Mouse (Mus musculus): ENCODE data around the gene Etl4.

Gene Etl4

DNA sequence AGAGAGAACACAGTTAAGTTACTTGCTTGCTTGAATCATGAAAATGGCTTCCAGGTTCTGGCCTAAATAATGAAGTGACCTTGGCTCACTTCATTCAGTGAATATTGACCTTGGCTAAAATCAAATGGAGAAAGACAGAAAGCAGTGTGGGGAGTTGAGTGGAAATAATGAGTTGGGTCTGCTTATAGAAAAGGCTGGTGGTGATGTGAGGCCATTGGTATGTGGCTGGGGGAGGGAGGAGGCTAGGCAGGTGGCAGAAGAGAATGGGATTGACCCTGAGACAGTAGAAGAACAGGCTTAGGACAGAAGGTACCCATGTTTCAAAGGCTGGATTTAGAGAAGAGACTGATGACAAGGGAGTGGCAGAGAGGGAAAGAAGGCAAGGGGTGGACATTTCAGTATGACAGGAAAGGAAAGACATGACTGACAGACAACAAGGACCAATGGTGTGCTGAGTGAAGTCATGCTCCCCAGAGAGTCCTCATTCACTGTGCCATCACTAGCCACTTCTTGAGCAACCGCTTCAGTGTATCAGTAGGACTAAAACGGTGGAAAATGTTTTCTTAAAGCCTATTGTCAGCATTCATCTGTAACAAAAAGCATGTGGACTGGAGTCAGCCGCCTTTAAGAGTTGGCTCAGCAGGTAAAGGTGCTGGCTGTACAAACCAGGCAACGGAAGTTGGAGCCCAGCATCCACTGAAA is 854.1 kb downstream of the Etl4 start:
- DNase-seq (ENCODE audit: low spot score) = no peak

- DNase-seq (ENCODE audit: low spot score) = no peak
These were observed 855.0 kb downstream of the Etl4 start for GRCm38 (mm10) chr2:20764566-20765090.

DNA sequence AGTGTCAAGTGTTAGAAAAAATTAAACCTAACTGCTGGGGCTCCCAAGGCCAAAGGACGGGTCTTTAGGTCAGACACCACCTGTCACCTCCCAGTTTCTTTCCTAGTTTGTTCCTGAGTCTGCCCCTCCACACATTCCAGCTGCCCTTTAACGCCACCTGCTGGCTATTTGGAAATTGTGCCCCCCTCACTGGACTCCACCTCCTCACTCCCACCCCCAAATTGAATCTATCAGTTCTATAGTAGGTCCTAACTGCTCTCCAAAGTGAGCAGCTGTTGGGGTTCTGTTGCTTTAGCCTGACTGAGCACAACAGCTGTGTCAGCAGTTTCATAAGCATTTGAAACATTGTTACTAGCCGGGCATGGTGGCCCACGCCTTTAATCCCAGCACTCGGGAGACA is 859.1 kb downstream of the Etl4 start:
- no peak for DNase-seq (ENCODE audit: low spot score)

DNA sequence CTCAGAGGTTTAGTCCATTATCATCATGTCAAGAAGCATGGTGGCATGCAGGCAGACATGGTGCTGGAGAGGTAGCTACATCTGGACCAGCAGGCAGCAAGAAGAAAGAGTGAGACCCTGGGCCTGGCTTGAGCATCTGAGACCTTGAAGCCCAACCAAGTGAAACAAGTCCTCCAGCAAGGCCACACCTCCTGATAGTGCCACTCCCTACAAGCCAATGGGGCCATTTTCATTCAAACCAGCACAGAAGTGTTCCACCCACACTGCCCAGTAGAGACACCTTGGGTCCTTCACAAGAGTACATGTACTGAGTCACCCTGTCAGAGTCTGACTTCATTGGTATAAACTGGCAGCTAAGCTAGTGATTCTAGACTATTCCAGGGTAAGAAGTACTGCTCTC is 860.6 kb downstream of the Etl4 start:
- no peak for DNase-seq (ENCODE audit: low spot score)

- DNase-seq (ENCODE audit: low spot score) = no peak
These were observed 864.9 kb downstream of the Etl4 start for GRCm38 (mm10) chr2:20774462-20774861.

DNA sequence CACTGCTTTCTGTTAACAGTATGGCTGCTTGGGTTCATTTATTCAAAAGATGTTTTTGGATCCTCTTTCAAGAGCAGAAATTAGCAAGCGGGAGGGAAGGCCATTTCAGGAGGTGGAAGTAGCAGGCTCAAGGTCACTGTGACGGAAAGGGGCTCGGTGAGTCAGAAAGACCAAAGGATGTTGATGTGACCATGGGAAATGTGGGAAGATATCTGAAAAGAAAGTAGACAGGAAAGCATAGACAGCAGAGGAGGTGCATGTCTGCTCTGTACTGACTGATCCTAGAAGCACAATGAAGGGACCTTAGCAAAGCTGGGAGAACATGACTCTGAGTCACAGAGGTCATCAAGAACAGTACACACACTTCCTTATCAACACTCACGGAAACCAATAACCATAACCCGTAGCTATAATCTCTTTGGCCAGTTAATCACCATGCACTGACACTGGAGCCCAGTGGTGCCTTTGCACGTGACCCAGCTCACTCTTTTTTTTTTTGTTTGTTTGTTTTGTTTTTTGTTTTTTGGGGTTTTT is 866.7 kb downstream of the Etl4 start:
- DNase-seq (ENCODE audit: low spot score) = peak; percentile 9

DNA sequence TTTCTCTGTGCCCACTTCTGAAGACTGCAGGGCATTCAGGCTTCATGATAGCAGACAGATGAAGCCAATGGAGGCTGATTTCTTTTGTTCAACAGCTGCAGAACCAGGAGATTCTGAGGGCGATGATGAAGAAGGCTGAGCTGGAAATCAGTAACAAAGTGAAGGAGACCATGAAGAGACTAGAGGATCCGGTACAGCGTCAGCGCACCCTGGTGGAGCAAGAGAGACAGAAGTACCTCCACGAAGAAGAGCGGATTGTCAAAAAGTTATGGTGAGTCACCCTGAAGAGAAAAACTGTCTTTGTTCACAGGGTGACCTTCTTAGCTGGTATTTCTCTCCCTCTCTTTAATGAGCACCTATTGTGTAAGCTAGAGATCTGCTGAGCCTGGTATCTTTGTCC is 868.4 kb downstream of the Etl4 start:
- no peak for DNase-seq (ENCODE audit: low spot score)

DNA sequence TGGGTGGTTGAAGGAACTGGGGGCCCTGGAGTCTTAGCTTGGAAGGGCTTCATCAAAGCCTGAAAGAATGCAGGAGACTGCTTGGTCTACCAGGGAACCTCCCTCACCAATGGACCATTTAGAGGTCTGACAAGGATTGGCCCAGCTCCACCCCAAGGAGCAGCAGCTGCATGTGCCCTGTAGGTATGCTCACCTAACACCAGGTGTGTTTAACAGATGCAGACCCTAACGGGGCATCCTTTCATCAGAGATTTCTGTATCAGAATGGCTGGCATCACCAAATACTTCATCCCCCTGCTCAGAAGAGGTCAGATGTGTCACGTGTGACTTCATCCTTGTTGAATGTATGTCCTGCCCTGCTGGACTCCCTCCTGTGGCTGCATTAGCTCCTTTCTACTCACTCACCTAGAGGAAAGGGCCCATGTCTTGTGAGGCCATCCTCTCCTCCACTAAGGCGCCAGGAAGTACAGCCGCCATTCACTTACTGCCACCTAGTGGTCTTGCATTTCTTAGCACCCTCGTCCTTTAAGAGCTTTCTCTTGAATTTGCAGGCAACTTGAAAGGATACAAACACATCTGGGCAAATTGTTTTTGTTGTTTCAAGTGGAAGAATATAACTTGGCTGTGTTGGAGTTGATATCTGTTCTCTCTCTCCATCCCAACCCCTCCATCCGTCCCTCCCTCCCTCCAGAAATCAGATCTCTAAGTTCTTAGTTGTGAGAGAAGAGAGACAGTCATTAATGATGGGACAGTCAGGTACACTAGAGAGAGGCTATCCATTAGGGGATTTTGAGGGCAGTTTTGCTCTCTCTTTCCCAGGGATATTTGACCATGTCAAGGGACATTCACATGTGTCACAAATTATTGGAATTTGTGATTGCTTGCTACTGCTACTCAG is 870.2 kb downstream of the Etl4 start:
- DNase-seq (ENCODE audit: low spot score) = no peak

DNA sequence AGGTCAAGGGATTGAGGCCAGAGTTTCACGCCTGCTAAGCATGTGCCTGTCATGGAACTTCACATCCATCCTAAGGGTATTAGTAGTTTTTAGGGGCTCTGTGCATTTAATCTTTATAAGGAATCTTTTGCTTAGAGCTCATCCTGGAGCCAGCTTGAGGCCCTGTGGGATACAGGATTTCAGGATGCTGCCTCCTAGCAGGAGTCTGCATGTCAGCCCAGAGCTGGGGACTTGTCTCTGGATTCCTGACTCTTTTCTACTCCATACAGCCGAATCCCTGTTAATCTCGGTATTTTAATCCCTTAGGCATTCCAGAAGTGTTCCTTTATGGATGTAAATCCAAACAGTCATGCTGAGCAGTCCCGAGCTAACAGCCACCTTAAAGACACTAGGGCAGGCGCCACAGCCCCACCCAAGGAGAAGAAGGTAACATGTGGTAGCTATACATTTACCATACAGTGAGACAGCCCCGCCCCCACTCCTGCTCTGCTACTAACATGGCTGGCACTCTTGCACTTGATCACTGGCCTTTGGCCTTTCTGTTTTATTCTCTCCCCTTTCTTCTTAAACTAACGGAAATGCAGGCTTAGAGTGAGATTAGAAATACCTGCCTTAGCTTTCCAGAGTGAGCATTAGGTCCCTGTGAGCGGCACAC is 891.8 kb downstream of the Etl4 start:
- DNase-seq (ENCODE audit: low spot score) = no peak

DNA sequence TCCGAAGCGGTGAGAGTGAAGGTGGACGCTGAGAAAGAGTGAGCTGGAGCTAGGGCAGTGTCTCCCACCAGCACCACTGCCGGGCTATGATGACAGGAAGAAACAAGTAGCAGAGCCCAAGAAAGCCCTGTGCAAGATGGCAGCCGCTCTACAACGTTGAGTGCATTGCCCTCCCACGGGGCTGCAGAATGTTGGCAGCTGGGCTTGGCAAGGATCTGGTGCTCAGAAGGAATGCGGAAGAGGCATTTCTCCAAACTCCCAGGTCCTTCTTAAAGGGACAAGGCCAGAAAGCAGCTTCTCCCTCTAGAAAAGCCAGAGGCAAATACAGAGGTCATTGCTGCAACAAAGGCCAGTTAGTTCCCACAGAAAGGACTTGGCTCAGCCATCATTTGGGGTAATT is 901.9 kb downstream of the Etl4 start:
- DNase-seq (ENCODE audit: low spot score) = peak; percentile 4

- no peak for DNase-seq (ENCODE audit: low spot score)
These were observed 904.4 kb downstream of the Etl4 start for GRCm38 (mm10) chr2:20813986-20814385.

DNA sequence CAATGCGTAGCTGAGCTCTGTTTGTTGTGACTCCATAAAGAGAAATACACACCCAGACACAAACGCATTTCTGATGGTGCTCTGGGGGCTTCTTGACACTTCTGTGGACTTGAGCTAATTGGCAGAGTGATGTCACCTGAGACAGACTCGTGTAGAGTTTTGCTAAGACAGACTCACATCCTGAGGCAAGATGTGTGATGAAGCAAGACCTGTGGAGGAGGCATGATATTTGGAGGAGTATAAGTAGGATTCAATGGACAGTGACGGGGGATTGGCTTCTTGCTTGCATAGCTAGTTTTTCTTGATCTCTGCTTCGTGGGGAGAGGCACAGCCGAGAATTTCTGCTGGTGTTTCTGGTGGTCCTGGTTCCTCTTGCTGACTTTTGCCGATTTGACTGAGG is 908.6 kb downstream of the Etl4 start:
- no peak for DNase-seq (ENCODE audit: low spot score)

GRCm38 (mm10) chr2:20826258-20826657 is 916.7 kb downstream of the Etl4 start:
- DNase-seq (ENCODE audit: low spot score) = no peak

DNA sequence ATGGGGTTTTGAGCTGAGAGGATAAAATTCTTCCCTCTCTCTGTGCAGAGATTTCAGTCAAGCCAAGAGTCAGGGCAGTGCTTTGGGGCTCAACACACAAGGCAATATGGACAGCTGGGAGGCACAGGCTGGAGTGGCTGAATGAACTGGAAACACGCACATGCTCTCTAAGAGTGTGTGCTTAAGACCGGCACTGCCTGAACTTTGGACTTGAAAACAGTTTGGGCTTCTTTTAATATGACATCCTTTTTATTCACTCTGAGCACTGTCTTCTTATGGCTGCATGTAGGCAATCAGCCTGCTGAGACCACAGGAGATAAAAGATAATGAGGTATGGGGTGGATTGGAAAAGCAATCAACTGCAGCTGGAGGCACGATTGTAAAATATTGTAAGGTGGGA is 921.3 kb downstream of the Etl4 start:
- no peak for DNase-seq (ENCODE audit: low spot score)

DNA sequence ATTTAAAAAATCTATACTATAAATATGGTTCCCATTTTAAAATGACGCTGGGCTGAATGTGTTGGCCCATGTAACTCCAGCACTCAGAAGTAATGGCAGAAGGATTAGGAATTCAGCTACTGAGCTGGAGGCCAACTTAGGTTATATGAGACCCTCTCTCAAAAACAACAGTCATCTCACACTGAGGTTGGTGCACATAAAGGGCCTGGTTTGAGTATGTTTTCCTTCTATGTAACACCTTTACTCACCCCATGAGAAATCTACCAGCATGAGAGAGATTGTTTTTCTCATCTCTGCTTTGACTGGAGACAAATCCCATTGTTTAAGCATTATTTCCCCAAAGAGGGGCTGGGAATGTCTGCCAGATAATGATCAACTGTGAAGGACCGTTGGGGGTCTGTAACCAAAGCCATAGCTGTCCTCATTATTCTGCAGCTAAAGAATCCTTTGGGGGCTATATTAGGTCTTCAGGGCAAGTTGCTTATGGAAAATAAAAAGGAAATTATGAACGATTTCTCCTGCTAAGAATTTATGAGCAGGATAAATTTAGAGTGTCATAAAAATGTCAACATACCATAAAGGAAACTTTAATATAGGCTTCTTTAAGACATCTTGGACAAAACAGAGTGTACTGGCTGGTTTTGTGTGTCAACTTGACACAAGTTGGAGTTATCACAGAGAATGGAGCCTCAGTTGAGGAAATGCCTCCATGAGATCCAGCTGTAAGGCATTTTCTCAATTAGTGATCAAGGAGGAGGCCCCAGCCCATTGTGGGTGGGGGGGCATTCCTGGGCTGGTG is 922.2 kb downstream of the Etl4 start:
- no peak for DNase-seq (ENCODE audit: low spot score)

GRCm38 (mm10) chr2:20849346-20849745 is 939.8 kb downstream of the Etl4 start:
- DNase-seq (ENCODE audit: low spot score) = no peak

Data from ovary, adult 18-20 months (tissue).